Mouse (Mus musculus) lung, postnatal 4 days (tissue): ENCODE data around the gene Myo3b.

Source experiments
- DNase-seq, 2 experiments: peaks; one replicate each; pipeline ENCODE4 v3.0.0; 2021

Myo3b gene

GRCm38 (mm10) chr2:70389162-70389561 lies 350.2 kb downstream of the Myo3b start:
- no peak for DNase-seq

- no peak for DNase-seq
Measured at GRCm38 (mm10) chr2:70397734-70398276, 358.9 kb downstream of the Myo3b start.

GRCm38 (mm10) chr2:70399441-70400115 lies 360.7 kb downstream of the Myo3b start:
- no peak for DNase-seq

GRCm38 (mm10) chr2:70400321-70400720 lies 361.4 kb downstream of the Myo3b start:
- no peak for DNase-seq

- DNase-seq: no peak
Measured at GRCm38 (mm10) chr2:70404301-70404700, 365.4 kb downstream of the Myo3b start.

GRCm38 (mm10) chr2:70406846-70407245 lies 367.9 kb downstream of the Myo3b start:
- DNase-seq: no peak

GRCm38 (mm10) chr2:70407729-70408128 lies 368.8 kb downstream of the Myo3b start:
- DNase-seq: no peak

- DNase-seq: no peak
Measured at GRCm38 (mm10) chr2:70410298-70410885, 371.5 kb downstream of the Myo3b start.

- DNase-seq: no peak
Measured at GRCm38 (mm10) chr2:70412315-70412714, 373.4 kb downstream of the Myo3b start.

- no peak for DNase-seq
Measured at GRCm38 (mm10) chr2:70414386-70414785, 375.5 kb downstream of the Myo3b start.

- DNase-seq: no peak
Measured at GRCm38 (mm10) chr2:70415521-70415920, 376.6 kb downstream of the Myo3b start.

- no peak for DNase-seq
Measured at GRCm38 (mm10) chr2:70419336-70419735, 380.4 kb downstream of the Myo3b start.

GRCm38 (mm10) chr2:70421144-70421874 lies 382.4 kb downstream of the Myo3b start:
- no peak for DNase-seq

- no peak for DNase-seq
Measured at GRCm38 (mm10) chr2:70425611-70426010, 386.7 kb downstream of the Myo3b start.

GRCm38 (mm10) chr2:70443035-70443434 lies 404.1 kb downstream of the Myo3b start:
- peak; percentile 49 to 58 for DNase-seq

- no peak for DNase-seq
Measured at GRCm38 (mm10) chr2:70444141-70444540, 405.2 kb downstream of the Myo3b start.

- no peak for DNase-seq
Measured at GRCm38 (mm10) chr2:70456205-70456604, 417.3 kb downstream of the Myo3b start.

- DNase-seq: no peak
Measured at GRCm38 (mm10) chr2:70463606-70464005, 424.7 kb downstream of the Myo3b start.

GRCm38 (mm10) chr2:70471136-70471535 lies 432.2 kb downstream of the Myo3b start:
- DNase-seq: no peak

GRCm38 (mm10) chr2:70471861-70472620 lies 433.1 kb downstream of the Myo3b start:
- DNase-seq: peak; percentile 57 to 66
